Mouse (Mus musculus) adrenal gland, postnatal 14 days (tissue): ENCODE results near the gene Dnajc11. TPM values are rescaled to one million over a fixed set of nuclear protein-coding genes. Genes with fewer than 3 reads are reported as not detected.
A peak's percentile ranks its signal among the peaks of the same experiment; 100 is the strongest.

Experiments
- DNase-seq: peaks from one replicate; pipeline ENCODE4 v3.0.0; 2021; ENCODE audit warnings: mixed read lengths
- total RNA-seq: library from RNA; stranded (reverse); gene quantifications from 2 replicates; pipeline ENCODE4 v1.2.3, GENCODE M21; 2021

Dnajc11 gene
- total RNA-seq, 1 experiment from 2014 or later, result 117 TPM

DNA sequence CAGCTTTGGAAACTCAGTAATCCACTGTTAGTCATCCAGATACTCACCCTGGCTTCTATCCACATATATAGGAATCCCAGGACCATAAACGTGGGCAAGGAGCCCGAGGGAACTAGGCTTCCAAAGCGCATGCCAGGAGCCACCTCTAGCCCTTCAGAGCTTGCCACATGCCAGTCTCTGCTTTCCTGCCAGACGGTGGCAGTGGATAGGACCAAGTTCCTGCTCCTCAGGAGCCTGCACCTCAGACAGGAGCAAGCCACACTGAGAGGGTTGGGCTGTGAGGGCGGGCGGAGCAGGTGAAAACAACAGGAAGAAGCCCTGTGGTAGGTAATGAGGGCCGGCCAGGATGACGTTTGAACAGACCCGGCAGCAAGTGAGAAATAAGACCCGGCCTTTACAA, 52.4 kb downstream of the Dnajc11 start:
- DNase-seq, result no peak

DNA sequence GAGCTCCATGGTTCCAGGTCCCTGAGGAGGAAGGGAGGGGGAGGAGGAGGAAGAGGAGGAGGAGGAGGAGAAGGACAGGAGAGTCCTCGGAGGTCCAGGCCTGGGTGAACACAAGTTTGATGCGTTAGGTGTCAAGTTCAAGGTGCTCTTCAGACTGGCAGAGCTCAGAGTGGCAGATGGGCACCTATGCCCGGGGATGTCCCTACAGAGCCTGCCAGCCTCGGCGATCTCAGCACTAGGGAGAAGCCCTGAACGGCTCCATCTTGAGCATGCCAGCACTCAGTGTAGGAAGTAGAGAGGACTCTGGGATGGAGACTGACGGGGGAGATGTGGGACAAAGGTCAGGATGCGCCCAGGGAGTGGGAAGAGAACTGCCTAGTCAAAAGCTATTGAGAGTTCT, 53.2 kb downstream of the Dnajc11 start:
- no peak for DNase-seq

DNA sequence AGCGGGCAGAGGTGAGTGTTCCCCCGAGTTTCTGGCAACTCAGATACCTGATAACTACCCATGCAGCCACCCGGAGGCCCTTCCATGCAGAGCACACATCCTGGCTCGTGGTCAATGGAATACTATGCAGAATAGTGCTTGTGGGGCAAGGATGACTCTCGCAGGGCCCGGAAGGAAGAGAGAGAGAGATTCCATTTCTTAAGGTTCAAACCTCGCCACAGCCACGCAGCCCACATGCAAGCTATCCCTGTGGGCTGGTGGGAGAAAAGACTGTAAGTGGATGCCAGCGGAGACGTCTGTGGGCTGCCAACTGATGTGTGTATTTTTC, 54.5 kb downstream of the Dnajc11 start:
- peak; percentile 36 for DNase-seq

- DNase-seq, result peak; percentile 91
Observed at GRCm38 (mm10) chr4:151988342-151989109, 55.0 kb downstream of the Dnajc11 start, which contains the start of gene Thap3. Thap3 (minus strand) TSS chr4:151988997.

DNA sequence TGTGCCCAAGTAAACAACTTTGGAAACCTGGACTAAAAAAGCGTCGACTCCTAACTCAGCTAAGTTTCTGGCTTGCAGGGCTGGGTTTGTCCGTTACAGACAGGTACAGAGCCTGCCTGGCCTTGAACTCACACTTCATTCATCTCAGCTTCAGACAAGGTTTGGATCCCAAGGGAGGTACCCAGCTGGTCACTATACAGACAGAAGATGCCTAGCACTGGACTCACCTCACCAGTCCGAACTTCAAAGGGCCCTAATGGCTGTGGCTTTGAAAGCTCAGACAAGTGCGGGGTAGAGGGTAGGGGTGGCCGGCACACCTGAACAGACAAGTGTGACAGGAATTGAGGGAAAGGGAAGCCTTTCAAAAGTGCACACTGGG, 55.6 kb downstream of the Dnajc11 start:
- DNase-seq, result no peak

DNA sequence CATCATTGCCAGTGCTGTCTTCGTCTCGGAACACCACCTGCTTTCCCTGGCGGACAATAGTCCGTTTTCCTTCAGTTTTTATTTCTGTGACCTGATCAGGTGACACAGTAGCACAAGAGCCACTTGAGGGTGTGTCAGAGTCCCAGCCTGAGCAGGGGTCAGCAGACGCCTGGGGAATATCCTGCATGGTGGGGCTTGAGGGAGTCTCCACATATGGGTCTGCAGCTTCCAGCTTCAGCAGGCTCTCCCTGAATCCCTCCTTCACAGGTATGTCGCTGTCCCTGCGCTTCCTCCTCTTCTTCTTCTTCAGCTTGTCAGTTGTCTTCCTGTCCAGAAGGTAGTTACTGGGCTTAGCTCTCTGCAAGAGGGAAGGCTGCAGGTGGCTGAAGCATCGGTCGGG, 58.6 kb downstream of the Dnajc11 start:
- DNase-seq, result no peak

GRCm38 (mm10) chr4:151993035-151993434, 59.5 kb downstream of the Dnajc11 start:
- no peak for DNase-seq

- DNase-seq, result peak; percentile 72
Observed at GRCm38 (mm10) chr4:151994228-151995171, 61.0 kb downstream of the Dnajc11 start.

DNA sequence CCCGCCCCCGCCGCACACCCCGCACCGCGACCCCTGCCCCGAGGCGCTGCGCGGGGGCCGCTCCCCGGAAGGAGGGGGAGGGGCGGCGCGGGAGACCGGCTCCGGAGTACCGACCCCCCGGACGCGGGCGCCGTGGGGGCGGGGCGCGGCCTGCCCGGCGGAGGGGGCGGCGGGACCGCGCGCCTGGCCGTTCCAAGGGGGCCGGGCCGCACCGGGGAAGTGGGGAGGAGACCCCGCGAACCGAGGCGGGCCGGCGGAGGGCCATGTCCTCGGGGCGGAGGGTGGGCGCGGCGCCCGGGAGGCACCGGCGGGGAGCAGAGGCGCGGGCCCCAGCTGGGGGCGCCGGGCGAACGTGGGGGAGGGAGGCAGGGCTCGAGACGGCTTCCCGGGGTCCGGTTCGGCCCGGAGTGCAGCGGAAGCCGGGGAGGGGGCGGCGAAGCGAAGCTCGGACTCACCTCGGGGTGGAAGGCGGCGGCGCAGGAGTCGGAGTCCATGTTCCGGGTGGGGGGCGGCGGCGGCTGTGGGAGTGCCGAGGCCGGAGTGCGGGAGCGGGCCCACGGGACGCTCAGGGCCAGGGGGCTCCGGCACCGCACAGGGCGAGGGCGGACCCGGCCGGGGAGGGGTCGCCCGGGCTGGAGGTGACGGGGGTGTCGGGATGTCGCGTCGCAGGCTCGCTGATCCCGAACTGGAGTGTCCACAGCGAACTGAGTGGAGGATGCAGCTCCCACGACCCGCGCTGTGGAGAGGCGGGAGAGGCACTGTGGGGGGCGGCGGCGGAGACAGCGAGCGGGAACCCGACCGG, 62.1 kb downstream of the Dnajc11 start:
- DNase-seq, result peak; percentile 61

GRCm38 (mm10) chr4:151996173-151996950, 62.9 kb downstream of the Dnajc11 start, which contains the start of gene Phf13:
Phf13 (minus strand) TSS chr4:151996258.
- DNase-seq, result peak; percentile 99

- no peak for DNase-seq
Observed at GRCm38 (mm10) chr4:151996951-151997222, 63.4 kb downstream of the Dnajc11 start.

DNA sequence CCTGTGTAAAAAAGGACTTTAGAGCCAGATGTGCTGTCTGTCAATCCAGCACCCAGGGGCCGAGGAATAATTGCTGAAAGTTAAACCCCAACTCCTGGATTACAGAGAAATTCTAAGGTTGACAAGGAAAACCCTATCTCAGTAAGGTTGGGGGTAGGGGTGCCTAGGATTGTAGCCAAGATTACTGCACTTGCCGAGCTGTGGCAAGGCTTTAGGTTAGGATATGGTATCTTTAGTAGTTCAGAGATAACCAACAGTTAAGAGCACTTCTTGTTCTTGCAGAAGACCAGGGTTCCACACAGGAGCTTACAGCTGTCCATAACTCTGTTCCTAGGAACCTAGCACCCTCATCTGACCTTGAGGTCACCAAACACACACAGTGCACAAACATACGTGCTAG, 64.2 kb downstream of the Dnajc11 start:
- DNase-seq, result no peak

DNA sequence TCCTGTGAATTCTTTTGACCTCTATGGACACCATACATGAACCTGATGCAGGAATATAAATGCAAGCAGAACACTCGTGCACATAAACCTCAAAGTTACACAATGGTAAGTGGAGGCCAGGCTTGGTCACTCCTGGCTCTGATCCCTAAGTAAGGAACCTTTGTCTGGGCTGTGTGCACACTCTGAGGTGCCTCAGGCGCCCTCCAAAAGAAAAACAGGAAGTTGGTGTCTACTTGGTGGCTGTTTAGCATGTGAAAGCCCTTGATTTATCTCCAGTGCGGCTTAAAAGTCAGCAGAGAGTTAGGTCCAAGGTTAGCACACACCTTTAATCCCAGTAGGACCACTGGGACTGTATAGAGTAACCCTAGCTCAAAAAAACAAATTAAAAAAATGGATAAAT, 66.0 kb downstream of the Dnajc11 start:
- DNase-seq, result peak; percentile 6

DNA sequence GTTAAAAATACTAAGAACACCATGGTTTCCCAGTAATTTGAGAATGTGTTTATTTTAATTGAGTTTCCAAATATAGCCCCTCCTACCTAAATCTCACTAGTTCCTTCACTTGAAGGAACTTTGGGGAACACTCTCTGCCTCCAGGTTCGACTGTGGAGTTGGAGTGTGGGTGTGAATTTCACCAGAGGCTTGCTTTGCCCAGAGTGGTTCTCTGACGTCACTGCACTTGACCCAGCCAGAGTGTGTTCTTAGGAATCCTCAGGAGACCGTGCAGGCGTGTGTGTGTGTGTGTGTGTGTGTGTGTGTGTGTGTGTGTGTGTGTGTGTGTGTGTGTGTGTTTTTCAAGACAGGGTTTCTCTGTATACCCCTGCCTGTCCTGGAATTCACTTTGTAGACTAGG, 67.4 kb downstream of the Dnajc11 start:
- peak; percentile 32 for DNase-seq

DNA sequence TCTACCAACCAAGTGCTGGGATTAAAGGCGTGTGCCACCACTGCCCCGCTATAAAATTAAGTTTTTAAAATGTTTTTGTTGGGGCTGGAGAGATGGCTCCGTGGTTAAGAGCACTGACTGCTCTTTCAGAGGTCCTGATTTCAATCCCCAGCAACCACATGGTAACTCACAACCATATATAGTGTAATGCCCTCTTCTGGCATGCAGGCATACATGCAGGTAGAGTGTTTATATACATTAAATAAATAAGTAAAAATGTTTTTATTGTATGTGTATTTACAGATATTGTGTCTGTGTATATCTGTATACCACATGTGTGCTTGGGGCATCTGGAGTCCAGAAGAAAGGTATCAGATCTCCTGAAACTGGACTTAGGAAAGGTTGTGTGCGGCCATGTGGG, 67.8 kb downstream of the Dnajc11 start:
- no peak for DNase-seq

- DNase-seq, result no peak
Observed at GRCm38 (mm10) chr4:152002063-152002462, 68.6 kb downstream of the Dnajc11 start.

- DNase-seq, result no peak
Observed at GRCm38 (mm10) chr4:152006137-152006536, 72.6 kb downstream of the Dnajc11 start.

- no peak for DNase-seq
Observed at GRCm38 (mm10) chr4:152006812-152007211, 73.3 kb downstream of the Dnajc11 start.

GRCm38 (mm10) chr4:152007481-152008147, 74.1 kb downstream of the Dnajc11 start:
- no peak for DNase-seq

- peak; percentile 44 for DNase-seq
Observed at GRCm38 (mm10) chr4:152008148-152008500, 74.6 kb downstream of the Dnajc11 start.

DNA sequence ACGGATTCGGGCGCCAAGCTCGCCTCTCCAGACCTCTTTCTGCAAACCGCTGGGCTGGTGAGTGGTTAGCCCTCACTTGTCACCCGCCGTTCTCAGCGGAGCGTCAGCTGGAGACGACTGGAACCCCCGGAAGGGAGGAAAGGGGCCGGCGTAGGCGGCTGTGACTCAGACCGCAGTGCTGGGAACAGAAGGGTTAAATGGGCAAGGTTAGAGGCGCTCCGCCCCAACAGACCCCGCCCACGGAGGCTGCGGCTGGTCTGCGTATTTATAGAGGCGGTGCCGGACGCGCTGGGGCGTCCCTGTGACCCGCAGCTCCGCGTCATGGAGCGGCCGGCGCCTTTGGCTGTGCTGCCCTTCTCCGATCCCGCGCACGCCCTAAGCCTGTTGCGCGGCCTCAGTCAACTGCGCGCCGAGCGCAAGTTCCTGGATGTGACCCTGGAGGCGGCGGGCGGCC, 75.2 kb downstream of the Dnajc11 start, which contains the start of gene Klhl21:
Gene Klhl21 (plus strand): TSS at position 182 of the 454 bp plus-strand sequence.
- peak; percentile 98 for DNase-seq
